Mouse (Mus musculus): ENCODE results near the gene Homez. TPM values are rescaled to one million over a fixed set of nuclear protein-coding genes. Genes with fewer than 3 reads are reported as not detected.

Homez gene
- total RNA-seq, 2 experiments from 2014 or later: 6.1 to 8.1 TPM

DNA sequence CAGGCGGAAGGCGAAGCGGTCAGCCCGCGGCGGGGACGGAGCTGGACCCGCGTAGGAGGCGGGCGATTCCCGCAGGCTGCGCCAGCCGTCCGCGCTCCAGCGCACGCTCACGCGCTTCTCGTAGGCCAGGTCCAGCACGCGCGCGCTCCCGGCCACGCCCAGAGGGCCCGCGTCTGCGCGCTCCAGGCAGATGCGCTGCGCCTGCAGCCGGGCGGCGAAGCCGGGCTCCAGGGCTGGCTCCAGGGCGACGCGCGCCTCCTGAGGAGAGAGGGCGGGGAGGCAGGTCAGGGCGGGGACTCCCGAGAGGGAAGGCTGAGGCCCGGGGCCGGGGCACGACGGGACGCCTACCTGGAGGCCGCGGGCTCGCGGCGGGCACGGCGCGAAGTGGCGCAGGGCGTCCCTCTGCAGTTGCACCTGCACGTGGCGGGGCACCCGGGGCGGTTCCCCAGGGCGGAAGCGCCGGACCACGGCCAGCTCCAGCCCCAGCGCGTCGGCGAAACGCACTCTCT is 5.8 kb upstream of the Homez start:
- intact Hi-C loops (cut with DNase I; ENCODE audit: low total_unique reads): no loop called here
- DNase-seq: peak; percentile 90

DNA sequence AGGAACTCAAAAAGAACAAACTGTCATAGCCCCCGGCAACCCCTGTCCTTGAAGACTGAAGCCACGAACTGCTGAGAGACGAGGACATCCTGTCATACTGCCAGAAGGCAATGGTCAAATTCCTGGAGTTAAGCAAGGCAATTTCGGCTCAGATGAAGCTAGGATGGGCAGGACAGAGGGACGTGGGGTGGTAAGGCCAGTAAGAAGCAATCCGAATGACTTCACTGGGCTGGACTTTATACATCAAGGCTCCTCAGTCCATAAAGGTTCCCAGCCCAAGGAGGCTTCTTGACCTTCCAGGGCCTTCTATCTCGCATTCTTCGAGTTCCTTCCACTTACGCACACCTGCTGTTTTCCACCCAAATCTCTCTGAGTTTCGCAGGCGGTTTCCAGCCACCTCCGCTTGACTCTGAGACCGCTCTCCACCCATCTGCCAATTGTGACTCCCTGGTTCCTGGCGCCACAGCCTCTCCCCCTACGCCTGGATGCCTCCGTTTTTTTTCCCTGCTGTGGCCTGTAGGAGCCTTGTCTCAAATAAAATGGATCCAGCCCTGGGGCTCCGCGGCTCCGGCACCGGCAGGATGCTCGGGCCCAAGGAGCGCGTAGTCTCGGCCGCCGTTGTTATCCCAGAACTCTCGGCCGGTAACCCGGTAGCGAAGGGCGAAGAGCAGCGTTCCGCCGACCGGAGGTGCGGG is 5.2 kb upstream of the Homez start:
- no peak for DNase-seq
- intact Hi-C loops (cut with DNase I; ENCODE audit: low total_unique reads): no loop called here

DNA sequence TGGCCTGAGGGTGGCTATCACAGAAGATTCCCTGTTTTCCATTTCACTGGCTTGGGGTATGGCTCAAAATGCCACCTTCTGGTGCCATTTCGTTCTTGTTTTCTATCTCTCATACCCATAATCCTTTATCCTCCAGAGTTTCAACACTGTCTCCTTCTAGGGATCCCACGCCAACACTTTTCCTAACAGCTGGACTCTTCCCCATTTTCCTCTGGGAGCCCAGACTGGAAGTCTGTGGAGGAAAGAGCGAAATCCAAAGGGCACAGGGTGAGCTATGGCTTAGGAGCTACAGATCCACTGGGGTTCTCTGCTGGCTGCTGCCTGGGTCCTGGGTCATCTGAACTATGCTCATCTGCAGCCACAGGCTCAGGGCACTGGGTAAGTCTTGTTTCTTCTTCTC is 3.4 kb upstream of the Homez start:
- intact Hi-C loops (cut with DNase I; ENCODE audit: low total_unique reads): no loop called here

DNA sequence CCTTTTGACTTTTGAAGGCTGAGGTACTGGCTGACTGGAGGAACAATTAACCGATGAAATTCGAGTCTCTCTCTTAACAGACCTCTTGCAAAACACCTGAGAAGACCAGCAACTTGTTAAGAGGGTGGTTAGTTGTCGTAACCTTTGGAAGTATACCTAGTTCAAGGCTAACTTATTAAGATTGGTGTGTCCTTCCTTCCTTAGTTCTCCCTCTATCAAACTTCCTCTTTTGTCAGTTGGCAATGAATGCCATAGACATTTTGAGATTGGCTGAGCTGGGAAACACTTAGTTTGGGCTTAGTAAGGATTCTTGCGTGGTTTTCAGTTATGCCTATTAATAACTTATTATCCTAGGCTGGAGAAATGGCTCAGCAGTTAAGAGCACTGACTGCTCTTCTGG is 2.7 kb downstream of the Homez start:
- intact Hi-C loops (cut with DNase I; ENCODE audit: low total_unique reads): no loop called here

More for the DNA sequence above, 3.4 kb upstream of the Homez start:
- DNase-seq: no peak

DNA sequence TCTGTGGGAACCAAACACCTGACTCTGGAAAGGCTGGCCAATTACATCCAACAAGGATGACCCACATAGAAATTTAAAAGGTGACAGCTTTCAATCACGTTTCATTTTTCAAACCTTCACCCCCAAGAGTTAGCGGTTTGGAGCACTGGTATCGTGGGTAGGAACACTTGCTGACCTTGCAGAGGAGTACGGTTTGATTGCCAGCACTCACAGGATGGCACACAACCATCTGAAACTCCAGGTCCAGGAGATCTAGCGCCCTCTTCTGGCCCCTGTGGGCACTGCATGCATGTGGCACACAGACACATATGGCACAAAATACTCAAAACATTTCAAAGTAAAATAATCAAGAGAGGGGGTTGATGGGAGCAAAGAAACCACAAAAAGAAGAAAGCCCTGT is 3.8 kb downstream of the Homez start:
- intact Hi-C loops (cut with DNase I; ENCODE audit: low total_unique reads): no loop called here
- no peak for DNase-seq

More for the DNA sequence above, 2.7 kb downstream of the Homez start:
- DNase-seq: no peak

DNA sequence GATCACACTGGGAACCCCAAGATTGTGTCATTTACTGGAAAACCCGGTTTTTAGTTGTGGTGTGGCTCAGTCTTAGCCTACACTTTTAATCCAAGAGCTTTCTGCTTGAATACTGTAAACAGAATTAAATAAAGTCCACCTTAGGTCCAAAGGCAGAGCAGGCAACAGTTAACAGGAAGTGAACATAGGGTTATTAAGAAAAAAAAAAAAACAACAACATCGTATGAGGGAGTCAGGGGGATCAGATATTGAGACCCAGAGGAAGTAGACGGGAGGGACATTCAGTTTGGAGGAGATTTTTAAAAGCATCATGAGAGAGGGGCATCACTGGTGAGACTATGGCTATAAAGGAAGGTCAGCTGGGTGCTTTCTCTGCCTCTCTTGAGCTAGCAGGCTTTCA is 4.5 kb downstream of the Homez start:
- intact Hi-C loops (cut with DNase I; ENCODE audit: low total_unique reads): no loop called here
- DNase-seq: no peak

DNA sequence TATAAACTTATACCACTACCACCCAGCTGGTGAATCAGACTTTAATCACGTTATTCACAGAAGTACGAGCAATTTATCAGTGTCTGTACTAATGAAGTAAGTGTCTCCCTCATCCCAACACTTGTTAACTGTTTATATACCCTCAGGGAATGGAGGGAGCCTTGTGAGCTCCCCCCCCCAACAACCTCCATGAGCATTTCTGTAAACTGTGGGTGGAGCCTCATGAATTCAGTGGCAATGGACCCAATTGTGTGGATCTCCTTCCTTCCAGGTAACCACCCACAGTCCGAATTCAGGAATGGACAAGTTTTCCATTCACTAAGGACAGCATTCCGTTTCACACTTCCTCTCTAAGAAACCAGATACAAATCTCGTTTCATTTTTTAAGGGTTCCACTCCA is 5.1 kb downstream of the Homez start:
- intact Hi-C loops (cut with DNase I; ENCODE audit: low total_unique reads): no loop called here
- DNase-seq: no peak

DNA sequence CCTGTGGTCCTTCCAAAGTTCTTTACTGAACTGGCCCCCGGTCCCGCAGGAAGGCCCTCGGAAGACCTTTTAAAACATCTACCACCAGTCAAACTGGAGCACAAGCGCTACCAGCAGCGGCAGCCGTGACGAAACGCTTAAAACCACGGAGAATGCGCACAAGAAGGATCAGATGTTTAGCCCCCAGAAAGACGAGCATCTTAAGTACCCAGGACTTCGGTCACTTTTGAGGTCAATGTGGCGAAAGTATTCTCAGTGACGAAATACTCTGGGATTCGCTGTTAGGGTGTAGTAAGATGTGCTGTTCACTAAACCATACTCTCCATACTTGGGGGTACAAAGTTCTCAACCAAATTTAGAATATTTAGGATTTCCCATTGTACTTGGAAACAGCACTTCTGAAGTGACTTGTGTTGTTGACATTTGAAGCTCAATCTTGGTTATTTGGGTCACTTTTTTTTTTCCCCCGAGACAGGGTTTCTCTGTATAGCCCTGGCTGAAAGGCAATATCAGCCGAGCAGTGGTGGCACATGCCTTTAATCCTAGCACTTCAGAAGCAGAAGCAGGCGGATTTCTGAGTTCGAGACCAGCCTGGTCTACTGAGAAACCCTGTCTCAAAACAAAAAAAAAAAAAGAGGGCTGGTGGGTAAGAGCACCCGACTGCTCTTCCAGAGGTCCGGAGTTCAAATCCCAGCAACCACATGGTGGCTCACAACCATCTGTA is 6.3 kb downstream of the Homez start:
- no peak for DNase-seq
- intact Hi-C loops (cut with DNase I; ENCODE audit: low total_unique reads): no loop called here

DNA sequence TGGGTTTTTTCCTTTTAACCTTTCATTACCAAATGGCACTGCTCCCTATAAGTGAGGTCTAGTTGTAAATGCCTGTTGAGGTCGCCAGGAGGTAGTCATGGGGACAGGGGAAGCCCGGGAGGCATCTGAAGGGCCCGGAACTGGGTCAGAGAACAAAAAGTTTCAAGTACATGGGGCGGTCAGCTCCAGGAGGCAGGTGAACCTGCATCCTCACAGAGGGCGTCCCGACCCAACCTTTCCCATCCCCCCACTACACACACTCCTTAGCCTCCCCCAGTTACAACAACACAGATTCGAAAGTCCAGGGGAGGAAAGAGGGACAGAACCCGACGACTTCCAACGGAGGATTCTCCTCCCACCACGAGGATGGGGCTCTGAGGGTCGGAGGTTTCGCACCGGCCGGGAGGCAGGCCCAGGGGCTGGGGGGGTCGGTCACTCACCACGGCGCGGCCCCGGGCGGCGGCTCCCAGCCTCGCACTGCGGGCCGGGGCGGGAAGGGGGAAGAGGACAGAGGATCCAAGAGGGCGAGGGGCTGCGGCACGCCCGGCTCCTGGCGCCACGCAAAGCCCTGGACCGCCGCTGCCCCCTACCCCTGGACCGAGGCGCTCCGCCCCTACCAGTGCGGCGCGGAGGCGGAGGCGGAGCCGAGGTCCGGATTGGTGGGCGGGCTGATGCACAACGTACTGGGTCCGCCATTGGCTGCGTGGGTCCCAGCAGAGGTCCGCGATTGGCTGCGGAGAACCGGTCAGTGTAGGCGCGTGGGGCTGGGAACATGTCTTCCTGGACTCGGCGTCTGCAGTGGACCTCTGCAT is 7.1 kb downstream of the Homez start:
- intact Hi-C loops (cut with DNase I; ENCODE audit: low total_unique reads): no loop called here
- DNase-seq: peak; percentile 93

DNA sequence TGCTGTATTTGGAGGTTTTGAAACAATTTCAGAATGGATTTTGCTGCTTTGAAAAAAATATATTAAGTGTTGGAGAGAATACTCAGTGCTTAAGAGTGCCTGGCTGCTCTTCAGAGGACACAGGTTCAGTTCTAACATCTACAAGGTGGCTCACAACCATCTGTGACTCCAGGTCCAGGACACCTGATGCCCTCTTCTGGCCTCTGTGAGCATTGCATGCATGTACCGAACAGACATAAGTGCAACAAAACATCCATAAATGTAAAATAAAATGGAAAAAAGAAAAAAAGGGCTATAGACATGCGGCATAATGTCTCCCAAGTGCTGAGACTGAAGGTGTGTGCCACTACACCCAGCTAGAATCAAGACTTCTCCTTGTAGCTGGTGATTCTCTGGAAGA is 10.2 kb downstream of the Homez start:
- peak; percentile 40 for DNase-seq
- intact Hi-C loops (cut with DNase I; ENCODE audit: low total_unique reads): no loop called here

DNA sequence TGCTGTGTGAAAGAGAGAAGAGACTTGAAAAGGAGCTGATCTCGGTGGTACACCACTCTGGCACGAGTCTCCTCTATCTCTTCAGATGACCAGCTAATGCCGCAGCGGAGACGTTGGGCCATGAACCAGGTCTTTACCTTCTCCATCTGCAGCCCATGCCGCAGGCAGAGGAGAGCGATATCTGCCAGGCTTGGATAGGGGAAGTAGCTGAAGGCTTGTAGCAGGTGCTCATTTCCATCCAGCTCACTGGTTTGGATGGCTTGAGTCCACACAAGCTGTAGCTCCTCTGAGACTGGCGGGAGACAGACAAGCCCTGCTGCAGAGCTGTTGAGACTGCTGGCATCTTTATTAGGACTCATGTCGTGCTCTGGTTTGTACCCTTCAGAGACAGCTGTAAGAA is 12.9 kb downstream of the Homez start:
- intact Hi-C loops (cut with DNase I; ENCODE audit: low total_unique reads): no loop called here
- DNase-seq: no peak

DNA sequence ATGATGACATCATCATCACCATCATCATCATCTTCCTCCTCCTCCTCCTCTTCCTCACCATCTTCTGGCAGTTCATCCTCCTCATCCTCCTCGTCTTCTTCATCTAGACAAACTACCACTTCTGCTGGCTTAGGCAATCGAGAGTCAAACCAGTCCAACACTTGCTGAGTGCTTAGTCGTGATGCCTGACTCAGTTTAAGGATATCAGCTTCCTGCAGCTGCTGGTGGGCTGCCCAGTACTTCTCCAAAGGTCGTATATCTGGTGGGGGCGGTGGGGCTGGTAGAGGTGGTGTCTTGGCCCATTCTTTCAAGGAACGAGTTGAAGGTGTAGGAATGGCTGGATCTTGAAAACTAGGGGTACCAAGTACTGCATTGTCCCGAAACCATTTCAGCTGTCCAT is 14.1 kb downstream of the Homez start:
- no peak for DNase-seq
- intact Hi-C loops (cut with DNase I; ENCODE audit: low total_unique reads): no loop called here

DNA sequence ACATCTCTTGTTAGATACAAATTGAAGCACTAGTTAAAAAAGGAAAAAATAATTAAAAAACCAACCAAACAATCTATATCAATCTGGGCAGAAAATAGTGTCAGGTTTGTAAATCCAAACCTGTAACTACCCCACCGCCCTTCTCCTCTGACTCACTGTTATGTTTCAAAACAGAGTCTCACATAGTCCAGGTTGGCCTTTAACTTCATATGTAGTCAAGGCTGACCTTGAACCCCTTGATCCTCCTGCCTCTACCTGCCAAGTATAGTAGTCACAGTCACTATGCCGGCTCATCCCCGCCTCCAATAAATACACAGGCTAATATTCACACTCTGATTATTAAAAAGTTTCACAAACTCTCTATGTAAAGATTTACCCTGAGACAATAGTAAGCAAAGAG is 15.0 kb downstream of the Homez start:
- intact Hi-C loops (cut with DNase I; ENCODE audit: low total_unique reads): no loop called here
- no peak for DNase-seq

DNA sequence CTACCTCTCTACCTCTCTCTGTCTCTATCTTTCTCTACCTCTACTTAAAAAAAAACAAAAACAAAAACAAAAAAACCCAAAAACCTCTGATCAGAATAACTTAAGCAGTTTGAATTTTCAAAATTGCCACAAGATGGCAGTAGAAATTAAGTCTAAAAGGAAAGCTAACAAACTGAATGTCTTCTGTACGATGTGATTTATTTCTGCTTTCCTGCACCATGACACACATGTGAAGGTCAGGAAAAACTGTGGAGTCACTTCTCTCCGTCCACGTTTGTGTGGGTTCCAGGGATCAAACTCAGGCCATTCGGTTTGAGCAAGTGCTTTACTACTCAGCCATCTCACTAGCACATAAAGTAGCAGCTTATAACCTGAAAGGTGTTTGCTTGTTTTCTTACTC is 27.3 kb downstream of the Homez start:
- intact Hi-C loops (cut with DNase I; ENCODE audit: low total_unique reads): loop anchor here (10.0 kb wide), 1 partner anchor 91 kb away; the partner anchor contains the start of genes Cmtm5 and Il25
- DNase-seq: no peak

DNA sequence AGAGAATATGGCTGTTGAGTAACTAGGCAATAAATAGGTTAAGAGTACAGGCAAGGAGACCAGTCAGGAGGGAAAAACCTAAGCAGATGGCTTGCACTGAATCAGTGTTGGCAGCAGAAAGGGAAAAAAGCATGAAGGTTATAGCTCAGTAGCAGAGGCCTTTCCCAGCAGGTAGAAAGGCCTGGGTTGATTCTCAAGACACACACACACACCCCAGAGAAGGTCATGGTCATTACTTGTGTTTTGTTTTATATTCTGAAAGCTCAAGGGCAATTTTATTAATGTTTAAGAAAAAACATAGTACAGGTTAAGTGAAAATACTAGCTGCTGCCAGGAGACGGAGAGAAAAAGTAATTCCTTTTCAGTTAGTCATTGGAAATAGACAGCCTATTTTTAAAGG is 47.0 kb downstream of the Homez start:
- intact Hi-C loops (cut with DNase I; ENCODE audit: low total_unique reads): no loop called here
- DNase-seq: no peak

DNA sequence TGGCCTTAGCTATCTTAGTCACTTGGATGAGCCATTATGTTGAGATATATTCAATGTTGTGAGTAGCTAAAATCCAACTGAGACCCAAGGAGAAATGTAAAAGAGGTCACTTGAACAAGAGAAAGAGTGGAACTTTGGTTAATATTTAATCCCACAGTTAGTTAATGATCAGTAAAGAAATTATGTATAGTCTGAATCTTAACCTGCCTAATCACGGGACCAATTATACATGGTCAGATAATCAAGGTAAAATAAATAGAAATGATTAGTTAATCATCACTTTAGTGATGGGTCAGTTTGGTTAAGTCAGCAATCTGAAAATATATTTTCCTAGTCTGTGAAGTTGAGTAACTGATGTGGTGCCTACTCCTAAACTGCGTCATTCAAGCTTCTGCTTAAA is 48.5 kb downstream of the Homez start:
- no peak for DNase-seq
- intact Hi-C loops (cut with DNase I; ENCODE audit: low total_unique reads): no loop called here

DNA sequence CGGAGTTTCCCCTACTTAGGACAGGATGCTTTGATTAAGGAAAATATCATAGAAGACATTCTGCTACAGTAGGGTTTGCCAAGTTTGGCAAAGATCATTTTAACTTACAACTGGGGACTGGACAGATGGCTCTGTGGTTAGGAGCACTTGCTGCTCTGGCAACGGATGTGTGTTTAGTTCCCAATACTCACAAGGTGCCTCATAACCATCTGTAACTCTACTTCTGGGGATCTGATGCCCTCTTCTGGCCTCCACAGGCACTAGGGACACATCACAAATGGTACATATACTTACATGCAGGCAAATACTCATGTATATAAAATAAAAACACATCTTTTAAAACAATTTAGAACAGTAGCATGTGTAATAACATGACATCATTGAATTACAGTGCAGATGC is 53.0 kb downstream of the Homez start:
- peak; percentile 15 for DNase-seq
- intact Hi-C loops (cut with DNase I; ENCODE audit: low total_unique reads): no loop called here

DNA sequence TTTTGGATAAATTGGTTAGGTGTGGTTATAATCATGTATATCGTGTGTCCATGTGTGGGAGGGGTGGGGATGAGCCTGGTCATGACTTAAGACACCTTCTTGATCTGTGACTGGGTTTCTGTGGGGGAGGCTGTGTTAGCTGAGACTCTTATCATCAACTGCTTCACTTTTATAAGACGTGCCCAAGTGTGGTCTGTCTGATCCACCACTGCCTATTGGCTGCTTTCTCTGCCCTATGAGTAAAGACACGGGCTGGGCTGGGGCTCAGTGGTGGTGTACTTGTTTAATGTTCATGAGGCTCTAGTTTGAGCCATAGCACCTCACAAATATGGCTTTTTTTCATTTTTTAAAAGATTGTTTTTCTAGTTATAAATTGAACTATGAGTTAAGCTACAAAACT is 55.0 kb downstream of the Homez start:
- intact Hi-C loops (cut with DNase I; ENCODE audit: low total_unique reads): no loop called here
- no peak for DNase-seq

DNA sequence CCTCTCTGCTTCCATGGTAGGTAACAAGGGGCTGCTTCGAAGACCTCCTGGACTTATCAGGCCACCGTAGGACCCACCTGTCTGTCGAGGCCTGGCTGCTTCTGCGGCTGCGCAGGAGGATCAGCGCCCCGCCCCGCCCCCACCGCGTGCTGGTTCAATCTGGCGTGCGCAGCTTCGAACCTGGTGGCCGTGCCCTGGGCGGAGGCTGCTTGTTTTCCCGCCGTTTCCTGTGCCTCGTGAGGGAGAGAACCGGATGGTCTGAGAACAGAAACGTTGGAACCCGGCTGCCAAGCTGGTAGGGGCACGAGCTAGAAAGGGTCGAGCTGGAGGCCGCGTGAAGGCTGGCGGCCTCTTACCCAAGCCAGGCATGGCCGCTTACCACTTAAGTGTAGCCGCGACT is 56.8 kb downstream of the Homez start, which contains the start of gene Rnf212b:
TSS of gene Rnf212b (plus strand) at position 151 of the 400 bp plus-strand sequence.
- DNase-seq: no peak
- intact Hi-C loops (cut with DNase I; ENCODE audit: low total_unique reads): no loop called here

DNA sequence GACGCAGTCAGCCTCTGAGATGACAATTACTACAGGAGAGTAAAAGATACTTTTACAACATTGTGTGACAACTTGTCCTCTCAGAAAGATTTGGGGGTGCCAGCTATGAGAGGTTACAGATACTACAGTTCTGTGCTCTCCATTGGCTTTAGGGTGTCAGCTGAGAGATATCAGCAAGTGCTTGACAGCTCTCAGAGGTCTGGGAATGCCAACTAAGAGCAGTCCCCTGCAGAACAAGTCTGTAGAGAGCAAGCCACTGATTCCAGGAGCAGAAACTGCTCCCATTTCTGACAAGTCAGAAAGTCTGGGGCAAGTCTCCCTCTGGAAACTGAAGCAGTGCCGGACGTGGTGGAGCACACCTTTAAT is 61.1 kb downstream of the Homez start:
- intact Hi-C loops (cut with DNase I; ENCODE audit: low total_unique reads): no loop called here
- DNase-seq: no peak
